Mouse (Mus musculus): ENCODE data around the gene Clstn2. TPM values are rescaled to one million over a fixed set of nuclear protein-coding genes. Genes with fewer than 3 reads are reported as not detected.

The Clstn2 gene
- total RNA-seq, 2 experiments from 2014 or later = 148 to 162 TPM

- TF ChIP-seq CTCF (conservative IDR thresholded peaks at IDR 0.05) = no peak
- no peak overlapping the region for H3K4me3 ChIP-seq
- DNase-seq (ENCODE audit: low spot score in 2 of 2) = no peak
- H3K27ac ChIP-seq = no peak overlapping the region
These were observed 542.3 kb downstream of the Clstn2 start for GRCm38 (mm10) chr9:97490591-97491176.

GRCm38 (mm10) chr9:97486826-97487225, 546.2 kb downstream of the Clstn2 start:
- Histone ChIP-seq H3K27ac (peak overlapping the region; percentile 46), H3K4me3 (no peak overlapping the region)
- no peak for DNase-seq (ENCODE audit: low spot score in 2 of 2)
- no peak for TF ChIP-seq CTCF (conservative IDR thresholded peaks at IDR 0.05)

GRCm38 (mm10) chr9:97481187-97481586, 551.8 kb downstream of the Clstn2 start:
- DNase-seq (ENCODE audit: low spot score in 2 of 2) = no peak
- Histone ChIP-seq H3K27ac (no peak overlapping the region), H3K4me3 (no peak overlapping the region)
- no peak for TF ChIP-seq CTCF (conservative IDR thresholded peaks at IDR 0.05)

- TF ChIP-seq CTCF (conservative IDR thresholded peaks at IDR 0.05) = no peak
- H3K27ac ChIP-seq = no peak overlapping the region
- DNase-seq (ENCODE audit: low spot score in 2 of 2) = no peak
- no peak overlapping the region for H3K4me3 ChIP-seq
These were observed 556.0 kb downstream of the Clstn2 start for GRCm38 (mm10) chr9:97476961-97477360.

GRCm38 (mm10) chr9:97476456-97476855, 556.5 kb downstream of the Clstn2 start:
- TF ChIP-seq CTCF (conservative IDR thresholded peaks at IDR 0.05) = no peak
- H3K27ac ChIP-seq = no peak overlapping the region

GRCm38 (mm10) chr9:97474896-97475295, 558.1 kb downstream of the Clstn2 start:
- no peak for TF ChIP-seq CTCF (conservative IDR thresholded peaks at IDR 0.05)
- H3K4me3 ChIP-seq = no peak overlapping the region
- no peak overlapping the region for H3K27ac ChIP-seq
- DNase-seq (ENCODE audit: low spot score in 2 of 2) = no peak

More at GRCm38 (mm10) chr9:97476456-97476855, 556.5 kb downstream of the Clstn2 start:
- no peak for DNase-seq (ENCODE audit: low spot score in 2 of 2)
- no peak overlapping the region for H3K4me3 ChIP-seq

GRCm38 (mm10) chr9:97471014-97471591, 561.9 kb downstream of the Clstn2 start:
- DNase-seq (ENCODE audit: low spot score in 2 of 2) = no peak
- TF ChIP-seq CTCF (conservative IDR thresholded peaks at IDR 0.05) = no peak
- H3K27ac ChIP-seq = no peak overlapping the region
- no peak overlapping the region for H3K4me3 ChIP-seq

GRCm38 (mm10) chr9:97460452-97460851, 572.5 kb downstream of the Clstn2 start:
- Histone ChIP-seq H3K27ac (peak overlapping the region; percentile 68), H3K4me3 (no peak overlapping the region)
- DNase-seq (ENCODE audit: low spot score in 2 of 2) = no peak
- no peak for TF ChIP-seq CTCF (conservative IDR thresholded peaks at IDR 0.05)

GRCm38 (mm10) chr9:97459745-97460144, 573.2 kb downstream of the Clstn2 start:
- no peak for DNase-seq (ENCODE audit: low spot score in 2 of 2)
- TF ChIP-seq CTCF (conservative IDR thresholded peaks at IDR 0.05) = peak; percentile 72
- H3K27ac ChIP-seq = peak overlapping the region; percentile 68; the same call in 1 of the 2 replicates
- H3K4me3 ChIP-seq = no peak overlapping the region

GRCm38 (mm10) chr9:97449316-97450050, 583.5 kb downstream of the Clstn2 start:
- DNase-seq (ENCODE audit: low spot score in 2 of 2) = peak; percentile 60 to 71
- TF ChIP-seq CTCF (conservative IDR thresholded peaks at IDR 0.05) = no peak
- Histone ChIP-seq H3K4me3 (no peak overlapping the region), H3K27ac (peak overlapping the region; percentile 79)

- no peak for DNase-seq (ENCODE audit: low spot score in 2 of 2)
- no peak for TF ChIP-seq CTCF (conservative IDR thresholded peaks at IDR 0.05)
- H3K4me3 ChIP-seq = no peak overlapping the region
- peak overlapping the region; percentile 61; the same call in 1 of the 2 replicates for H3K27ac ChIP-seq
These were observed 592.9 kb downstream of the Clstn2 start for GRCm38 (mm10) chr9:97439872-97440636.

GRCm38 (mm10) chr9:97434666-97435065, 598.3 kb downstream of the Clstn2 start:
- no peak for DNase-seq (ENCODE audit: low spot score in 2 of 2)
- TF ChIP-seq CTCF (conservative IDR thresholded peaks at IDR 0.05) = no peak
- Histone ChIP-seq H3K27ac (no peak overlapping the region), H3K4me3 (no peak overlapping the region)

Measured in layer of hippocampus, adult 2 months (tissue).